Mouse (Mus musculus) c-Kit-negative CD71-positive TER-119-positive erythroid progenitor cells, embryonic 14.5 days (primary cell): Measurements from ENCODE around the gene Skap1.
"Not testable (repeated sequence)": the region's sequence is repeated elsewhere in the genome, so short reads cannot be mapped to it uniquely, and the experiment has no call there.

Experiments
- DNase-seq: peaks from one replicate; pipeline ENCODE4 v3.0.0-alpha.2; 2013; ENCODE audit warnings: low read depth, low spot score

Gene Skap1

DNA sequence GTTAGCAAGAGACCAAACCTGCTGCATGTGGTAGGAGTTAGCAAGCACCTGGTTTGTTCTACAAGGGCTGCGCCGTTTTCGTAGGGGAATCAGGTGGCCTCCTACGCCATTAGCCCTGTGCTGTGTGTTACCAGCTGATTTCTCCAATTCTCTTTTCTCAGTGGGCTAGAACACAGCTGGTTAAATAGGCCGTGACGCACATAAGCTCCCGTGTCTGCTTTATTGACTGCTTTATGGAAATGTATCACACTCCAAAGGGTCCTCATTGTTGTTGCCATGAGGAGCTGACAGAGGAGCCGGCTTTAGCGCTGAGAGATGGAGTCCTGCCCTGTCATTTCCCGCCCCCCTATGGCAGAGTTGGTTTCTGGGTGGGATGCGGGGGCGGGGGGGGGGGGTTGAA is 230.4 kb downstream of the Skap1 start:
- no peak for DNase-seq

DNA sequence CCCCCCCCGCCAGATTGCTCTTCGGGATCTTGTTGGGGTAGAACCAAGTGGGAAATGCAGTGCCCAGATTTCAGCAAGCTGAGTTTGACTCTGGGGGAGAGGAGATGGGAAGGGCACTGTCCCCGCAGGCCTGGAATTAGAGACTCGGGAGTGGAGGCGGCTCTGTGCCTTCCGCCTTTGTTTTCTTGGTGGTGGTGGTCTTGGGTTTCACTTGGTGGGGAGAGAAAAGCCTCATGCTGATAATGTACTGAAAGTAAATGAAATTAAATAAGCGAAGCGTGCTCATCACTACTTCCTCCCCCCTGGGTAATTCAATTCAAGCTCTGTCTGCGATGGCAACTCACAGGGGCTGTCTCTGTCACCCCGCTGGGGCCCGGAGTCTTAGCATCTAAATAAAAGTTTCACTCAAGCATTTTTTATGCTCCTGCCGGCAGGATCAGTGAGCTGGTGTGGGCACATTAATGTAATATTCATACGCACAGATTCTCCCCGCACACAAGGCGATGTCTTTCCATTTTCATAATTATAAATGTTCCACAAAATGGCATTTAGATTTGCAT is 231.9 kb downstream of the Skap1 start:
- DNase-seq: no peak

DNA sequence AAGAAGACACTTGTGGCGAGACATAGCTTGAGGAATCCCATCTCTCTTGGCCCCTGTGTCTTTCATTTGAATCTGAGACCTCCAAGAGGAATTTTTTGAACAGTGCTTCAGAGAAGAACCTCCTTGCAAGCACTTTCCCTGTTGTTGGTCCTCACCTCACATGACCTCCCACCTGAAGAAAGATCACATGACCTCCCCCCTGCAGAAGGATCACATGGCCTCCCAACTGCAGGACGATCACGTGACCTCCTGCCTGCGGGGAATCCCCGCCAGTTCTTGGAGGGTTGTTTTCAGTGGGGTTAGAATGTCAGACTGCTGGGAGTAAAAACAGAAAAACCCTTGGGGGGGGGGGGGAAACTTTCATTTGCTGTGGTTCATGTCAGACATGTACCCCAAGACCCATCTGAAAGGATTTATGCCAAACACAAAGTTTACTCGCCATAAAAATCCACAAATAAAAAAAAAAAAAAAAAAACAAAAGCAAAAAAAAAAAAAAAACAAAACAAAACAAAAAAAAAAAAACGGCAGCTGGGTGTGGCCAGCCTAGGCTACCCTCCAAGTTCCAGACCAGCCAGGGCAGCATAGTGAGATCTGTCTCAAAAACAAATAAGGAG is 232.6 kb downstream of the Skap1 start:
- no peak for DNase-seq

DNA sequence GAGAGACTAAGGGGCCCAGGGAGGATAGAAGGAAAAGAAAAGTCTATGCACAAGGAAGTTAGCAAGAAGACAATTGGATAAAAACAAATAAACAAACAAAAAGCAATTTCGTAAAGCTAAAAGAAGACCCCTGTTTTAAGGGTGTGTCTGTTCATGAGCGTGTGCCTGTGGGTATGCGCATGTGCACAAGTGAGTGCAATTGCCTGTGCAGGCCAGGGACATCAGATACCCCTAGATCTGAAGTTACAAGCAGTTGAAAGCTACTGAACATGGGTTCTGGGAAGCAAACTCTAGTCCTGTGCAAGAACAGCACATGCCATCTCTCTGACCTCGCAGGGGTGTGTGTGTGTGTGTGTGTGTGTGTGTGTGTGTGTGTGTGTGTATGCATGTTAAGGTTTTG is 233.1 kb downstream of the Skap1 start:
- no peak for DNase-seq

DNA sequence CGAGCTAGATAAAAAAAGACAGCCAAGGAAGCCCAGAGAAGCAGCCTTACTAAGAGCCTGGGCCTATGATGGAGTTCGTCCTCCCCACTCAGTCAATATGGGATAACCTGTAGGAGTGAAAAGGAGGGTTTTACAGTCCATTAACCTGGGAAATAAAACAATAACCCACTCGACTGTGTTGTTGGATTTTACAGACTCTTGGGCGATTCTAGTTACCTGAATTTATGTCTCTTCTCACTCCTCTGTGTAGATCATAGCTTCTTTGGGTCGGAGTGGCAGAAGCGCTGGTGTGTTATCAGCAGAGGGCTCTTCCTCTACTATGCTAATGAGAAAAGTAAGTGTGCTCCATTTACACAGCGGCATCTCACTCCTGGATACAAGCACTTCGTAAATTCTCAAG is 239.4 kb downstream of the Skap1 start:
- no peak for DNase-seq

DNA sequence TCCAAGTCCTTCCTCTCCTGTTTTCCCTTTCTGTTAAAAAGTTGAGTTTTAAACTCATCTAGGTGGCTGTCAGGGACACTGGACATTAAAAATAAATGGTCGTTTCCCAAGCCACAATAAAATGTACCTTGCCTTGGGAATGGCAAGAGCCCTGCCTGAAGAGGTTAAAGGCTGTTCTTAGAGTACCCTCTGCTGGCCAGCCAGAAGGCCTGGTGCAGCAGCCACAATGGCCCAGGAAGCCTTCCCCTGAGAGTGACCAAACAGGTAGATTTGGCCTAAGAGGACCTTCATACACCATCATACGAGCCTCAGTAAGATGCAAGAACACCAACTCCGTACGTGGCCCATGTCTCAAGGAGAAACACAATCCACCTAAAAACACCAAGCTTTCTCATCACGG is 246.9 kb downstream of the Skap1 start:
- DNase-seq: no peak

DNA sequence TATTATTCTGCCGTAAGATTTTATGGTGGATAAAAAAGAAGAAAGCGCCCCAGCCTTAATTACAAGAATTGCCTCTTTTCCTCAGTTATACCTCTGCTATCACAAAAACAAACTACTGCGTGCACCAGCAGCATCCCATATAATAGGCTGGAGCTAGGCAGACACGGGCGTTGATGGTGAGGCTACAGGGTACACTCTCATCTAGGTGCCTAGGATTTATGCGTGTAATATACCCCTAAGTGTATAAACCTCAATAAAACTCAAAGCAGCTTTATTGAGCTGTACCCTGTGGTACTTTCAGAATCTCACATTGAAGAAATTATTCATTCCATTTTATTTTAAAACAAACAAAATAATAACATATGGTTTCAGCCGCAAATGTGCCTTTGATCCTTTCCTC is 247.3 kb downstream of the Skap1 start:
- no peak for DNase-seq

DNA sequence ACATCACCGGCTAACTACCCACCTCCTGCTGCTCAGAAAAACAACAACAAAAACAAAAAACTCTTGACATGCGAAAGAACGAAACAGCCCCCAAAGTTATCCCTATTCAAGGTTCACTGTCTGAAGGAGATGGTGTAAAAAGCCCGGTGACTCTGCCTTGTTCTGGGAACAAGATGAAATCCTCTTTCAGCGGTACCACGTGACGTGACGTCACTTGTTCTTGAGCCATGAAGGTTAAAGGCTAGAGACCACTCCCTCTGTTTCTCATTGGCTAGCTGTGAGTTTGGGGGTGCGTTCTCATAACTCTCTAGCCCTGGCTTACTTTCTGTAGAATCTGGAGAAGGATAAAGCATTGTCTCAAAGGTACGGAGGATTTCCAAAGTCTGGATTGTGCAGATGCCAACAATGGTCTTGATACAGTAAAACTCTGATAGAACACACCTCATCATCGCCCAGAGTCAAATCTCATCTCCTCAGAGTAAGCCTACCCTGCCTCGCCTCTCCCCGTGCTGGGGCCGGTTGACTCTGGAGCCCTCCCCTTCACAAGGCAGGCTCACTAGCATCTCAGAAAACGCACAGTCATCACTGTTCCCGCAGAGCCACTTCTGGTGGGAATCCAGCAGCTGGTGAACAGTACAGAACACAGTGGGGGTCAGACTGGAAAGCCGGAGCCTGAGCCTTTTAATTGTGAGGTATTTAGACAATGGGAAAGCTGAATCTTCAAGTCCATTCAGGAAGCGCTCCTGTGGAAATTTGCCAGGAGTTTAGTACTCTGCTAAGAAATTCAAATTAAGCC is 249.0 kb downstream of the Skap1 start:
- no peak for DNase-seq

DNA sequence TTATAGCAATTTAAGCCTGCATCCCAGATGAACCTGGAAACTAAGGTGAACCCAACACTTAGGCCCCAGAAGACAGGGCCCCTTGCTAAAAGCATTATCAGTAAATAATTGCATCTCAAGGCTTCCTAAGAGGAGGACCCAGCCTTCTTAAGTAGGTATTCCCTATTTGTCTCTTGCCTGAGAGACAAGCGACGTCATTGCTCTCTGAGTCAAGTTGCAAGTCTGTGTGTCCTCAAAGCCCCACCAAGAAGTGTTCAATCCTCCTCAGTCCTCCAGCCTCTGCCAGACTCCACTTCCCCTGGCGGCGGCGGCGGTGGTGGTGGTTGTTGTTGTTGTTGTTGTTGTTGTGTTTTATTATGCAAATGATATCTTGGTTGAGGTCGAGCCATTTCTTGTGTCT is 249.6 kb downstream of the Skap1 start:
- DNase-seq: no peak

DNA sequence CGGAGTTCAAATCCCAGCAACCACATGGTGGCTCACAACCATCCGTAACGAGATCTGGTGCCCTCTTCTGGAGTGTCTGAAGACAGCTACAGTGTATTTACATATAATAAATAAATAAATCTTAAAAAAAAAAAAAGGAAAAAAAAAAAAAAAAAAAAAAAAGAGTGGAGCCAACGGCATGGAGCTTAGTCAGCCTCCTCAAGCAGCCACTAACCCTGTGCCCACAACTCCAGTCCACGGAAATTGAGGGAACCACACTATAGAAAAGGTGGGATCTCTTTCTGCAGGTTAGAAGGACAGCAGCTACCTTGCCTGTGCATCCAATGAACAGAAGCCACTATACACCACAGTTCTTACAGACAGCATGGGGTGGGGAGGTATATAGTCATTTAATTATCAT is 250.8 kb downstream of the Skap1 start:
- DNase-seq: not testable (repeated sequence)

DNA sequence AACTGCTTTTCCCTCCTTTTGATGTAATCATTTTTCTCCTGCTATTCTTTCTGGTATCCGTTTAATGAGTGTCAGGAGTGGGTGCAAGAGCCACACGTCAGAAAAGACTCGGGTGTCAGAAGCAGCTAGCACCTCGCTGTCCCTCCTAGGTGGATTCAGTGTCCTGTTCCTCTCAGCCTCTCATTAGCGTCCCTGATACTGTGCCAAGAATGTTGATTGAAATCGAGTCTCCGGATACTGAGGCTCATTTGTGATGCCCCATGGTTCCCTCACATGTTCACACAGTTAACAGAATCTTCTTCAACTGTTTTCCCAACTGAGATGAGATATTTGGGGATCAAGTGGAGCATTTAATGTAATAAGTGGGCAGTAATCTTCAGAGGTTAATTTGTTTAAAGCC is 254.2 kb downstream of the Skap1 start:
- DNase-seq: no peak

DNA sequence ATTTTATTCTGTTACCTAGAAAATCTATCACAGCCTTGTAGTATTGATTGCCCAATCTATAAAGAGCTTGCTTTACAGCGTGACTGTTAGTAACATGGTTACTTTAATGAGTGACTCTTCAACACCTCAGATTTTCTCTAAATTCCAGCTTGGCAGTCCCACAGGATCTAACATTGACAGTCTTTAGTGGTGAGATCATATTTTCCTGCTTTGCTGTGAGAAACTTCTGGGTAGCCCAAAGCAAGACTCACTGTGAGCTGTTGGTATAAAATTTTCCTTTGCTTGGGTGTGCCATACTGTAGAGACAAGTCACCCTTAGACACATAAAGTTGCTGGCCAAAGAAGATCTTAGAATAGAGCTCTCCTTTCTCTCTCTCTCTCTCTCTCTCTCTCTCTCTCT is 261.4 kb downstream of the Skap1 start:
- no peak for DNase-seq

DNA sequence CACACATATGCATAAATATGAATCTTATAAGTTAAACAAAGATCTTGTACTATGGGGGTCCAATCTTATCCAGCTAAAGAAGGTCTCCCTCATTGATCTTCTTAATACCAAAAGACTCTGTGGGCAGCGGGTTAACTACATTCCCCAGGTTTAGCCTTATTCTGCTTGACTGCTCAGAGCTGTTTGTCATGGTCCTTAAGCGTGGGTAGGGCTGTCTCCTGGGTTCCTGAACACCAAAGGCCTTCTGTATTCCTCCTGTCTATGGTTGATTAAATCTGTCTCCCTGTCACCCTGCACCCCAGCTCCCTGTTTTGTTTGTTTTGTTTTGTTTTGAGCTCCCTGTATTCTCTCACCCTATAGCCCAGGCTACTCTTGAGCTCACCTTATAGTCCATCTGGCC is 264.2 kb downstream of the Skap1 start:
- no peak for DNase-seq

DNA sequence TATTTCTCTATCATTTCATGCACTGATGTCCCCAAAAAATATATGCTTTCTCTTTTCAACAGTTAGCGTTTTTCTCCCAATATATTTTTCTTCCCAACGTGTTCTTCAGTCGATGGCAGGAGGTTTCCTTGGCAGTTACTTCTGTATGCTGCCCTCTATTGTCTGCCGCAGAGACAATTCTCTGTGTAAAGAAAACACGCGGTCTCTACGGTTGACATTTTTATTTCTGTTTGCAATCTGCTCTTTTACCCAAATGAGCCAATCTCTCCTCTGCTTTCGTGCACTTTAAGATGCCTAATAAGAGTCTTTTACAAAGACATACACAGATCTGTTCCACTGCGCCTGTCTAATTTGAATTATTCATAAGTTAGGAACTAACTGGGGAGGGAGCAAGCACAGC is 265.1 kb downstream of the Skap1 start:
- no peak for DNase-seq

DNA sequence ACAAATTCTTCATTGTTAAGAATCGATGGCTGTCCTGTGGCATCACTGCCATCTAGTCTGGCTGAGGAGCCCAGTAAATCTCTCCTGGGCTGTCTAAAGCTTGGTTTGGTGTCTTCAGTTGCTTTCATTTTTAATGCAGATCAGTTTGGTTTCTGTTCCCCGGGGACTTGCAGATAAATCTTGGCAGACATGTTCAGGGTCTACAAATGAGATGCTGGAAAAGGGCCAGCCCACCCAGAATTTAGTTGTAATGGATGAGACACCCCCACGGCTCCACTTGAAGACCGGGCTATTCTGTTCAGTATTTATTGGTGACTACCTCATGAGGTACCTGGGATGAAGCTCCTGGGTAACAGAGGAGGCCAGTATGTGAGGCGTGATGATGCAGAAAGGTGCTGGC is 265.9 kb downstream of the Skap1 start:
- no peak for DNase-seq

DNA sequence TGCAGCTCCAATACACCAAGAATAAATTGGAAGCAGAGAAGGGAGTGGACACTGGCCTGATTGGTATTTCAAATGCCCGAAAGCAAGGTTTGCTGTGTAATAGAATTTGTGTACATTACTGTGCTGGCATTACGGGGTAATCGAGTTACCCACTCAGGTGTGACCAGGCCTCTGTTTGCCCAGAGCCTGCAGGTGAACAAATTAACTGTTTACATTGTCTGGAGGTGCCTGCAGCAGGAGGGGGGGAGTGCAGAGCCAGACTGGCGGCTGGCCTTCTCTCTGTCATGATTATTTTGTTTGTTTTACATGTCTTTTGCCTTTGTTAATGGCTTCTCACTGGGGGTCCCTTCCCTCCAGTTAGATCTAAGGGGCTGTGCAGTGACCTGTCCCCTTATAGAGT is 268.3 kb downstream of the Skap1 start:
- no peak for DNase-seq

DNA sequence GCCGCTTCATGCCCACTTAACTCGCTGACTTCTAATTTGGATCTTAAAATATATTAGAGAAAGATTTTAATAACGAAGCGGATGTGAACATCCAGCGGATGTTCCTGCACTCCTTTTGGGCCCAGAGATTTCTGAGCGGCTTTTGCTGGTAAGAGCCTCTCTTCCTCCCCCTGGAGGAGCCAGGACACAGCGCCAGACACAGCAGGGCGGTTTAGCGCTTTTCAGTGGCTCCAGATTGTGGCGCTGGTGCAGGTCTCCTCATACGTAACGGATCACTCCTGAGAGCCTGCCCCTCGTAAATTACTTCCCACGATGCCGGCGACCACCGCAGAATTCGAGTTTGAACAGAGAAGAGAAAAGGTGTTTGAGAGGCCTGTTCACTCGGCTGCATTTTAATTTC is 271.5 kb downstream of the Skap1 start:
- DNase-seq: no peak

DNA sequence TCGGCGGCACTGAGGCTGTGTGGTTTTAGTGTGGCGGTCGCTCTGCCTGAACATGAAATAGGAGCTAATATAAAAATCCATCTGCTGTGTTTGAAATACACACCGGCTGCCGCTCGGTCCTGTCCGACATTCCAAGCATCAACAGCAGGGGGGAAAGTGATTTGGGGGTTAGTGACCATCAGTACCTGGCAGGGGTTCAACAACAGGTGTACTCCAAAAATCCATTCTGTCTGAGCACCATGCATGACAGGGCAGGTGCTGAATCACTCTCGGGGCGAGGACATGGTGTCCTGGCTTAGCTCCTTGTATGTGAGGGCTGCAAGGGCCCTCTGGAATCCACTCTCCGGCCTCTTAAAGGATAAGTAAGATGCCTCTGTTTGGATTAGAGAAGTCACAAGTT is 272.0 kb downstream of the Skap1 start:
- no peak for DNase-seq

DNA sequence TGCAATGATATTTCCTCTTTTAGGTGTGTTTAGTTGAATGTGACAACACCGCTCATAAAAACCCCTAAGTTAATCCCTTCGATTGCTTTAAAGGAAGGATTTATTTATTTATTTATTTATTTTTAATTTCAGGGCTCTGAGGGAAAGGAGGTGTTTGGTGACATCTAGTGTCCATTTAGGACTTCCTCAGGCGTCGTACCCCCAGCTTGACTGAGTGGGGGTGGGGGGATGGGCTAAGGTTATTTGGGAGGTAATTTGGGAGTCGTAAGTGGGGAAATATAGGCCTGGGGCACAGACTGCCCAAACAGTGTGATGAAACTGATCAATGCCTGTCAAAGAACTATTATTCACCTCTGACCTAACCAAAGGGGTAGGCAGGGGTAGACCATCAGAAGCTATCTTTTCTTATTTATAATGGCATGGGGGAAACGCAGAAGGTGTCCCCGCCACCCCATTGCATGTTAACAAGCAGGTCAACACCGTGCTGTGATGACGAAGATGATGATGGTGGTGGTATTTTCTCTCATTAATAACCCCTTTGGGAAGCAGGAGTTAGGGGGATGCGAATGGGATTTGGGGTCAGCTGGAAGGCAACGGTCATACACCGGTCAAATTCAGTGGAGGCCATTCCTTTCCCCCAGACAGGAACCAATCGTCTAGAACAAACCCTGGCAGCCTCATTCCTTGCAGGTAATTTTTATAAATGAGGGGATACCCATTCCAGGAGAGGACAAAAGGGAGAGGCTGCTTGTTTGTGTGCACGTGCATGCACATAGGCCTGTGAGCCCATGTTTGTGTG is 273.5 kb downstream of the Skap1 start:
- DNase-seq: no peak

DNA sequence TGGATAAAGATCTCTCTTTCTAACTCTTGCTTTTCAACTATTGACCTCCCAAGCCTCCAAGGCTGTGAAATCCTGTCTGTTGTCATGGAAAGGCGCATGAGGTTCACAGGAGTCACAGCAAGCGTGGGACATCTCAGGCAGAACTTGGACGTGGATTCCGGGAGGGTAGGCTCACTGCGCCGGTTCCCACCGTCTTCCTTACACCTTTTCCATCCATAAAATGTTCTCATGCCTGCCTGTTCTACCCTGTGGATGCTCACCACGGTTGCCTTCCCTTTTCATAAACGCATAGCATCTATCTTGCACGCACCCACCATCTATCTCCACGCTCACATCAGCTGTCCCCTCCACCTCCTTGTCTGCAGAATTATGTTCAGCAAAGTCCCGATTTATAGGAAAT is 276.4 kb downstream of the Skap1 start:
- no peak for DNase-seq

DNA sequence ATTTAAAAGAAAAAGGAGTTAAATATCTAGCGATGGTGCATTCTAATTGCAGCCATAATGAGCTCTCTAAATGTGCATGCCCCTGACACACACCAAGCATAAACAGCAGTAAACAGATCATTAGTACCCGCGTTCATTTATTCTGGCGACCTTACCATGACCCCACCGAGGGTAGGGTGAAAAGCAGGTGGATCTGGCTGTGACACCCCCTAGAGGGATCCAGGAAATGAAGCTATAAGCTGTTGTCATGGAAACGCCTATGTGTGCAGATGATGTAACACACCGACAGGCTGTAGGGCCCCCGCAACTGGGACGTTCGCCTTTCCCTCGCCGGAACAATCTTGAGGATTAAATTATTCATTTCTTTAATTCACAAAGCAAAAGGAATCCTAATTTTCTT is 277.6 kb downstream of the Skap1 start:
- DNase-seq: no peak

DNA sequence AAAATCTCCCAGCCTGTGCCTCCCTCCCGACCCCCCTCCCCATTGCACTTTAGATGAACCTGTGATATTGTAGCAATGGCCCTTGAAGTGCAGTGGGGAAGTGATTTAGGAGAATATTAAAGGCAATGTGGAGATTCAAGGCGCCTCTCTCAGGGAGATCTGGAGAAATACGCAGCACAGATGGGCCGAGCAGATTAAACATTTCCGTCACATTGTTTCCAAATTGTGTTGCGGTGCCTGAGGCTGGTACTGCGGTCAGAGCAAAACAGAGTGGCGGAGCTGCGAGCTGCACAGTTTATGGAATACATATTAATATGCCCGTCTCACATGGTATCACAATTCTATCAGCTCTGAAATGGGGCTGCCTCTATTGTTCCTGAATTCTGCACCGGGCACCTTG is 278.6 kb downstream of the Skap1 start:
- DNase-seq: no peak

DNA sequence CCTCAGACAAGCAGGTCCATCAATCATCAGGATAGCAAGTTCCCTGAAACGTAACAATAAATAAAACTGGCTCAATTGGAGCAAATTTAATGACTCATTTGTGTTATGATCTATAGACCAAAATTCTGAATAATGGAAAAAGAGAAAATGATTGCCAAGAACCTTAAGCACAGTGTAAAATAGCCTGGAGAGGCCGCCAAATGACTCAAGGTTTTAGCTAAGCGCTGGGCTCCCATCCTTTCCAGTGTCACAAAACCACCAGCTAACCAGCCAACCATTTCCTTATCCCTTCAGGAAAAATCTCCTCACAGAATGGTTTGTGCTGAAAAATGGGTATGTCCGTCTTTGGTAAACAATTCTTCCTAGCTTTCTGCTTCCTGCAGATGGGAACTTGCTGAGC is 279.5 kb downstream of the Skap1 start:
- no peak for DNase-seq
